8 mouse cellular contexts compared by ENCODE assay signal in the genomic region with DNA sequence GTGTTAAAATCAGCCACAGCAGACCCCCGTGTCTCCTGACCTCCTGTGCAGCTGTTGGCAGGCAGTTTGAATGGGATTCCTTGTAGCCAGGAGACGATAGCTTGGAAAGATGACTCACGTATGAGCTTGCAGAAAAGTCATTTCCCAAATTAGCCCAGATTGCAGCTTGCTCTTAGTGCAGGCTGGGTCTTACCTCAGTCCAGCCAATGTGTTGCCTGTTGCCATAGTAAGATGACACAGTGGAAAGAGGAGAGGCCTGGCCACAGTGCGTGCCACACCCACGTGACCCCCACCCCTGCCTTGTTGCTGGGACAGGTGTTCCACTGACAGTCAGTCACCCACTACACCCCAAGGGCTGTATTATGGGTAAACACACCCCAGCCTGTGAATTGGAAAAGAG. TPM values are rescaled to one million over a fixed set of nuclear protein-coding genes. Genes with fewer than 3 reads are reported as not detected.
DNase-seq lines count a peak whose midpoint lies in the region; ATAC-seq and TF ChIP-seq lines count a peak whose summit lies in the region.

No protein-coding gene starts in this region.

- ATAC-seq in liver, embryonic 14.5 days (ENCODE audit: insufficient read depth) = no peak
- no peak for ATAC-seq in intestine, embryonic 16.5 days
- ATAC-seq in erythroid progenitor cell, adult 5-6 weeks (replicated peaks; ENCODE audit: low FRiP score, poor library complexity, severe bottlenecking) = no peak
- no peak for ATAC-seq in midbrain, embryonic 15.5 days (replicated peaks)

- 52% methylated on average over 5 of the region's 5 CpGs for WGBS in liver, embryonic 14.5 days (ENCODE audit: insufficient replicate concordance)
- WGBS in intestine, embryonic 16.5 days = 54% methylated on average over 5 of the region's 5 CpGs
- WGBS in midbrain, embryonic 15.5 days = 79% methylated on average over 5 of the region's 5 CpGs

- no peaks in the 10 kb centered on the region for H3K36me3 ChIP-seq in liver, embryonic 14.5 days (replicated peaks; ENCODE audit: control insufficient read depth, insufficient read depth, low read depth)
- no peaks in the 10 kb centered on the region for H3K36me3 ChIP-seq in intestine, embryonic 16.5 days (ENCODE audit: control insufficient read depth, insufficient read depth, low read length)
- H3K36me3 ChIP-seq in midbrain, embryonic 15.5 days (replicated peaks) = no peaks in the 10 kb centered on the region

- TF ChIP-seq CTCF in liver, embryonic 14.5 days (IDR thresholded peaks at IDR 0.05; ENCODE audit: low read depth) = no peak

- no peak overlapping the region for H3K4me3 ChIP-seq in liver, embryonic 14.5 days (ENCODE audit: insufficient read depth in 1 of 2, low read depth in 2 of 2, low read length in 2 of 2)
- H3K4me3 ChIP-seq in intestine, embryonic 16.5 days (ENCODE audit: low read length) = no peak overlapping the region
- no peak overlapping the region for H3K4me3 ChIP-seq in midbrain, embryonic 15.5 days

- H3K9me3 ChIP-seq in liver, embryonic 14.5 days (ENCODE audit: control insufficient read depth, low read length) = no peaks in the 10 kb centered on the region
- H3K9me3 ChIP-seq in intestine, embryonic 16.5 days (ENCODE audit: control insufficient read depth, low read length) = no peaks in the 10 kb centered on the region
- H3K9me3 ChIP-seq in midbrain, embryonic 15.5 days = no peaks in the 10 kb centered on the region

- H3K4me1 ChIP-seq in liver, embryonic 14.5 days (replicated peaks; ENCODE audit: control insufficient read depth in 2 of 2, insufficient read depth in 2 of 2, low read length in 1 of 2) = peaks cover 19 to 45% of the 10 kb centered on the region in 2 experiments
- H3K4me1 ChIP-seq in intestine, embryonic 16.5 days (ENCODE audit: control insufficient read depth, insufficient read depth, low read length) = peaks cover 50% of the 10 kb centered on the region
- peaks cover 32% of the 10 kb centered on the region for H3K4me1 ChIP-seq in midbrain, embryonic 15.5 days

- no peaks in the 10 kb centered on the region for H3K27me3 ChIP-seq in liver, embryonic 14.5 days (ENCODE audit: control insufficient read depth, insufficient read depth, low read length)
- H3K27me3 ChIP-seq in intestine, embryonic 16.5 days (replicated peaks; ENCODE audit: control insufficient read depth, insufficient read depth, low read length) = no peaks in the 10 kb centered on the region
- no peaks in the 10 kb centered on the region for H3K27me3 ChIP-seq in midbrain, embryonic 15.5 days (replicated peaks)

- H3K9ac ChIP-seq in liver, embryonic 14.5 days (replicated peaks) = no peak overlapping the region
- no peak overlapping the region for H3K9ac ChIP-seq in intestine, embryonic 16.5 days (ENCODE audit: low read depth, low read length)
- H3K9ac ChIP-seq in midbrain, embryonic 15.5 days = no peak overlapping the region

- TF ChIP-seq EP300 in liver, embryonic 14.5 days (IDR thresholded peaks at IDR 0.05; ENCODE audit: low read depth) = no peak

- DNase-seq in 3134 (ENCODE audit: extremely low read depth, insufficient read length, low spot score) (peak; percentile 83), MN1 (ENCODE audit: low spot score) (peak; percentile 84)
- DNase-seq in gastrocnemius, postnatal 25 days = peak; percentile 88
- peak in 1 of 3 experiments; percentile 33 for DNase-seq in liver, embryonic 14.5 days (ENCODE audit: low read depth in 3 of 3, low spot score in 3 of 3)
- DNase-seq in spleen, postnatal 14 days (ENCODE audit: low spot score in 2 of 2) = peak; percentile 29 to 45

- H3K27ac ChIP-seq in liver, embryonic 14.5 days = no peak overlapping the region
- no peak overlapping the region for H3K27ac ChIP-seq in intestine, embryonic 16.5 days (ENCODE audit: low read length)
- H3K27ac ChIP-seq in midbrain, embryonic 15.5 days = no peak overlapping the region

- H3K4me2 ChIP-seq in liver, embryonic 14.5 days (ENCODE audit: low read depth) = peak overlapping the region; percentile 42; the same call in 1 of the 2 replicates
- H3K4me2 ChIP-seq in intestine, embryonic 16.5 days (ENCODE audit: low read depth, low read length) = no peak overlapping the region
- no peak overlapping the region for H3K4me2 ChIP-seq in midbrain, embryonic 15.5 days

RNA-seq across cellular contexts. Expression of gene Rapgef1, which starts 5.2 kb away (rescaled TPM):
- total RNA-seq in gastrocnemius, postnatal 25 days (2021) = 100 to 1,000 TPM; 102 to 112 TPM
- 10.1 and 11.1 TPM in 2 replicates for polyA plus RNA-seq in liver, embryonic 14.5 days (2012; rRNA removed)
- 3.9 and 5.5 TPM in 2 replicates for polyA plus RNA-seq in liver, embryonic 14.5 days (2014; fragmentation: Nextera tagmentation; extraction: Ambion mirVana)
- 7.9 and 8.1 TPM in 2 replicates for polyA plus RNA-seq in intestine, embryonic 16.5 days (2015; fragmentation: Nextera tagmentation; extraction: Ambion mirVana)
- 8.4 and 9.7 TPM in 2 replicates for total RNA-seq in erythroid progenitor cell, adult 5-6 weeks (2015; ENCODE audit: low replicate concordance)
- total RNA-seq in erythroid progenitor cell, adult 5-6 weeks (2017; ENCODE audit: low replicate concordance) = 19.0 and 22.6 TPM in 2 replicates
- 24.2 and 25.6 TPM in 2 replicates for polyA plus RNA-seq in midbrain, embryonic 15.5 days (2015; fragmentation: Nextera tagmentation; extraction: Ambion mirVana)
